Mouse (Mus musculus): ENCODE results near the gene Mapk9. TPM values are rescaled to one million over a fixed set of nuclear protein-coding genes. Genes with fewer than 3 reads are reported as not detected.

The Mapk9 gene
- total and polyA plus RNA-seq, 3 experiments: 43.1 to 52.8 TPM; not detected in 1

DNA sequence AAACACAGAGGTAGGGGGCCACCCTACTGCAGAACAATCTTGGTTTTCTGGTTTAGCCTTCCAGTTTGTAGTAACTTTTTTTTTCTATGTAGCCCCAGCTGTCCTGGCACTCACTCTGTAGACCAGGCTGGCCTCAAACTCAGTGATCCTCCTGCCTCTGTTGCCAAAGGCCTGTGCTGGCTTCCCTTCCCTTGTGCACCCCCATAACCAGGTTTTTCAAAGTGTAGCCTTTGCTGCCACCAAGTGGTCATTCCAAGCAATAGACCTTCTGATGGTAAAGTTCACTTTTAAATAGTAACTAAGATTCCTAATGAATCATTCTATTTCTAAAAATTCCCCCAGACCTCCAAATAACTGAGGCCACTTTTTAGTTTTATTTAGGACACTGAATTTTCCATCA lies 23.2 kb downstream of the Mapk9 start:
- Histone ChIP-seq H3K27me3 (ENCODE audit: control insufficient read depth in 1 of 2, insufficient read depth in 2 of 2, low read length in 2 of 2) (no peaks in the 10 kb centered on the region), H3K4me3 (ENCODE audit: control insufficient read depth in 1 of 2, insufficient read depth in 1 of 2, low read depth in 2 of 2, low read length in 2 of 2) (no peak overlapping the region), H3K4me1 (ENCODE audit: control insufficient read depth in 1 of 2, insufficient read depth in 2 of 2, low read length in 2 of 2) (peaks cover 5 to 8% of the 10 kb centered on the region in 2 experiments; a peak in 2 of 4 replicates), H3K79me2 (ENCODE audit: control insufficient read depth, insufficient read depth, low read length, poor library complexity) (no peaks in the 10 kb centered on the region), H3K27ac (ENCODE audit: control insufficient read depth, low read depth, low read length) (no peak overlapping the region), H3K9me3 (replicated peaks; ENCODE audit: insufficient read depth, low read length) (no peaks in the 10 kb centered on the region), H3K36me3 (ENCODE audit: control insufficient read depth in 1 of 2, insufficient read depth in 2 of 2, low read length in 2 of 2) (peaks cover 5 to 50% of the 10 kb centered on the region in 2 experiments), H3K9ac (ENCODE audit: control insufficient read depth, low read depth, low read length, poor library complexity, severe bottlenecking) (no peak overlapping the region)
- DNase-seq (ENCODE audit: low read depth, low spot score): peak; percentile 84
- TF ChIP-seq RAD21 (IDR thresholded peaks at IDR 0.05; ENCODE audit: low read depth, low read length) (peak; percentile 98), SMC3 (IDR thresholded peaks at IDR 0.05; ENCODE audit: low read depth, low read length) (peak; percentile 94), SIN3A (IDR thresholded peaks at IDR 0.05; ENCODE audit: low read length) (peak; percentile 69; the same call in 1 of the 2 replicates), POLR2AphosphoS5 (IDR thresholded peaks at IDR 0.05; ENCODE audit: borderline replicate concordance, low read depth, low read length) (no peak), MAZ (IDR thresholded peaks at IDR 0.05; ENCODE audit: low read depth, low read length) (peak; percentile 71), CTCF (IDR thresholded peaks at IDR 0.05 in 2 of 3, conservative IDR thresholded peaks at IDR 0.05 in 1 of 3; ENCODE audit: control insufficient read depth in 1 of 3, insufficient read depth in 1 of 3, low read depth in 2 of 3, low read length in 3 of 3, poor library complexity in 1 of 3, severe bottlenecking in 1 of 3) (peak; percentile 64 to 97 (median 73)), NELFE (IDR thresholded peaks at IDR 0.05; ENCODE audit: low read depth, low read length) (no peak), ZC3H11A (IDR thresholded peaks at IDR 0.05; ENCODE audit: low read depth, low read length) (peak; percentile 98), BHLHE40 (IDR thresholded peaks at IDR 0.05; ENCODE audit: borderline replicate concordance, low read depth, low read length) (0 out of 2 replicates have a peak, but pooled peaks have one; percentile 51)

DNA sequence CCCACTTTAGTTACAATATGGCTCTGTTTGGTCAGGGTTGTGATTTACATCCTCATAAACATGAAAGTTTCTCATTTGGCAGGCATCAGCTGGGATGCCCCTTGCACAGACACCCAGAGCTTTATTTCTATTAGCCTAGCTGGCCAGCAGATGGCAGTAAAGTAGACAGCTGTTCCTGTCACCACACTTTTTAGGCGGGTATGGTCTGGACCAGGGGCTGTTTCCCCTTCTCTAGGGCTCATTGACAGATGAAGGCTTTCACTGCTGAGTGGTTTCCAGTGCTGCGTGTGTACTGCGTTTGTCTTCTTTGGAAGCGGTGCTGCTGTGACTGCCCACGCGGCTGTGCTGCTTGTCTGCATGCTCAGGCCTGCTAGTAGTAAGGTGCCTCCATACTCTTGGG lies 25.4 kb downstream of the Mapk9 start:
- no peak overlapping the region for H3K4me3 ChIP-seq (ENCODE audit: control insufficient read depth in 1 of 2, insufficient read depth in 1 of 2, low read depth in 2 of 2, low read length in 2 of 2)
- peak; percentile 82 for DNase-seq (ENCODE audit: low read depth, low spot score)
- H3K79me2 ChIP-seq (ENCODE audit: control insufficient read depth, insufficient read depth, low read length, poor library complexity): no peaks in the 10 kb centered on the region
- H3K27me3 ChIP-seq (ENCODE audit: control insufficient read depth in 1 of 2, insufficient read depth in 2 of 2, low read length in 2 of 2): no peaks in the 10 kb centered on the region
- no peak overlapping the region for H3K9ac ChIP-seq (ENCODE audit: control insufficient read depth, low read depth, low read length, poor library complexity, severe bottlenecking)
- H3K36me3 ChIP-seq (ENCODE audit: control insufficient read depth in 1 of 2, insufficient read depth in 2 of 2, low read length in 2 of 2): peaks cover 10 to 38% of the 10 kb centered on the region in 2 experiments
- no peaks in the 10 kb centered on the region for H3K9me3 ChIP-seq (replicated peaks; ENCODE audit: insufficient read depth, low read length)
- H3K27ac ChIP-seq (ENCODE audit: control insufficient read depth, low read depth, low read length): no peak overlapping the region
- H3K4me1 ChIP-seq (ENCODE audit: control insufficient read depth in 1 of 2, insufficient read depth in 2 of 2, low read length in 2 of 2): peaks cover 5 to 11% of the 10 kb centered on the region in 2 experiments; a peak in 2 of 4 replicates
- TF ChIP-seq POLR2AphosphoS5 (IDR thresholded peaks at IDR 0.05; ENCODE audit: borderline replicate concordance, low read depth, low read length) (no peak), TAL1 (IDR thresholded peaks at IDR 0.05; ENCODE audit: low read length) (no peak), RAD21 (IDR thresholded peaks at IDR 0.05; ENCODE audit: low read depth, low read length) (peak; percentile 58), ETS1 (IDR thresholded peaks at IDR 0.05; ENCODE audit: low read depth, low read length) (no peak), MAZ (IDR thresholded peaks at IDR 0.05; ENCODE audit: low read depth, low read length) (no peak), USF1 (IDR thresholded peaks at IDR 0.05; ENCODE audit: low read depth, low read length) (no peak), NELFE (IDR thresholded peaks at IDR 0.05; ENCODE audit: low read depth, low read length) (0 out of 2 replicates have a peak, but pooled peaks have one; percentile 21), ZMIZ1 (IDR thresholded peaks at IDR 0.05; ENCODE audit: low read depth, low read length) (no peak), SMC3 (IDR thresholded peaks at IDR 0.05; ENCODE audit: low read depth, low read length) (peak; percentile 83), MEF2A (IDR thresholded peaks at IDR 0.05; ENCODE audit: extremely low read depth, insufficient replicate concordance, low read depth, low read length, poor library complexity, severe bottlenecking) (no peak), CHD2 (IDR thresholded peaks at IDR 0.05; ENCODE audit: low read length) (no peak), JUND (IDR thresholded peaks at IDR 0.05; ENCODE audit: low read depth, low read length) (no peak), NRF1 (IDR thresholded peaks at IDR 0.05; ENCODE audit: insufficient read depth, low read depth, low read length, poor library complexity, severe bottlenecking) (no peak), MAX (IDR thresholded peaks at IDR 0.05; ENCODE audit: low read length) (no peak), ZC3H11A (IDR thresholded peaks at IDR 0.05; ENCODE audit: low read depth, low read length) (peak; percentile 33; the same call in 1 of the 2 replicates), EP300 (IDR thresholded peaks at IDR 0.05; ENCODE audit: low read depth in 1 of 2, low read length in 2 of 2) (no peak), TCF12 (IDR thresholded peaks at IDR 0.05; ENCODE audit: low read depth, low read length) (no peak), USF2 (IDR thresholded peaks at IDR 0.05; ENCODE audit: borderline replicate concordance in 1 of 2, insufficient read depth in 1 of 2, low read depth in 1 of 2, low read length in 2 of 2) (no peak), ZKSCAN1 (IDR thresholded peaks at IDR 0.05; ENCODE audit: low read depth, low read length) (no peak), MYB (IDR thresholded peaks at IDR 0.05; ENCODE audit: low read depth, low read length) (no peak), MYC (IDR thresholded peaks at IDR 0.05; ENCODE audit: low read depth, low read length) (no peak), E2F4 (IDR thresholded peaks at IDR 0.05; ENCODE audit: borderline replicate concordance, low read depth, low read length) (no peak), ELF1 (IDR thresholded peaks at IDR 0.05; ENCODE audit: low read depth, low read length) (no peak), MXI1 (IDR thresholded peaks at IDR 0.05; ENCODE audit: low read depth, low read length) (0 out of 2 replicates have a peak, but pooled peaks have one; percentile 17), MAFK (IDR thresholded peaks at IDR 0.05; ENCODE audit: borderline replicate concordance, low read depth, low read length) (no peak), BHLHE40 (IDR thresholded peaks at IDR 0.05; ENCODE audit: borderline replicate concordance, low read depth, low read length) (no peak), HCFC1 (IDR thresholded peaks at IDR 0.05; ENCODE audit: low read depth, low read length) (no peak)

Measured in MEL (cell line).